Mouse (Mus musculus) CD4-positive, CD25-positive, alpha-beta regulatory T cell, adult 2 months (primary cell): ENCODE results near the gene Emc7.

Source experiments
- DNase-seq: peaks from one replicate; pipeline ENCODE4 v3.0.0-alpha.2; 2012; ENCODE audit warnings: low read depth, low spot score

The Emc7 gene

DNA sequence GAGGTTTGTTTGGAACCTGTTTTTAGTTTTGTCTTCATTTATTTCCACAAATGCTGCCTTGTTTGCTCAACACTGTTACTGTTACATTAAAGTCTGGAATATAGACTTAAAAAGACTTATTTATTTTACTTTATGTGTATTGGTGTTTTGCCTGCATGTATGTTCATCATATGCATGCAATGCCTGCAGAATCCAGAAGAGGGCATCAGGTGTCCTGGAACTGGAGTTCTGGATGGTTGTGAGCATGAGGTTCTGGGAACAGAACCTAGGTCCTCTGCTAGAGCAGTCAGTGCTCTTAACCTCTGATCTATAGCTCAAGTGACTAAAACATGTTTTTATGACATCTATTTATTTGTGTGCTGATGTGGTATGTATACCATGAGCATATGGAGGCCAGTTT, 63.7 kb downstream of the Emc7 start:
- DNase-seq, result peak; percentile 45

- DNase-seq, result no peak
Measured at GRCm38 (mm10) chr2:112520526-112521482, 66.0 kb downstream of the Emc7 start.
